Mouse (Mus musculus) Patski (cell line): ENCODE measurements at regions not wholly inside any gene's neighbourhood (a gene's known extent, or its start where the extent isn't known, plus 50 kb on each side); places are given as distances from the start of the nearest gene placed in this dataset.
"Not testable (repeated sequence)": the region's sequence is repeated elsewhere in the genome, so short reads cannot be mapped to it uniquely, and the experiment has no call there.

Experiments used
- ATAC-seq: fragments of 100-300 bp; one replicate; pipeline ENCODE4 v1.8.0; 2021
- CTCF ChIA-PET: fragments of 350-600 bp; sonication (Branson Sonifier 250); formaldehyde crosslinking; loops from one replicate; lab custom pipeline; 2022; ENCODE audit warnings: inconsistent platforms; lab: Charles Lee
- POLR2A ChIA-PET: fragments of 350-600 bp; sonication (Branson Sonifier 250); formaldehyde crosslinking; loops from one replicate; lab custom pipeline; 2022; ENCODE audit warnings: antibody characterized with exemption, inconsistent platforms; lab: Charles Lee
- DNase-seq: peaks from one replicate; pipeline ENCODE4 v3.0.0-alpha.2; 2011; ENCODE audit warnings: low read depth, low spot score
- H3K27me3 ChIP-seq: fragments of 371-371 bp; one replicate; pipeline ENCODE4 v1.5.1; 2021
- CTCF ChIP-seq: fragments of 100-300 bp; IDR thresholded peaks from one replicate; pipeline ENCODE4 v1.5.1; 2021
- in situ Hi-C: fragments of 300-500 bp; cut with MboI; formaldehyde crosslinking; loops from 3 replicates; pipeline ENCODE4 v1.11.1; 2018; ENCODE audit warnings: low pct_unique_long_range_greater_than_20kb, mixed read lengths

- in situ Hi-C loops, result no loop called here
- ChIA-PET POLR2A (no interaction called here), CTCF (no interaction called here)
- ATAC-seq, result no peak
- no peak for DNase-seq
- H3K27me3 ChIP-seq, result no peaks in the 10 kb centered on the region
- no peak for TF ChIP-seq CTCF
These were observed 447.5 kb downstream of the Kcnt2 start for GRCm38 (mm10) chr1:140693482-140693881.

DNA sequence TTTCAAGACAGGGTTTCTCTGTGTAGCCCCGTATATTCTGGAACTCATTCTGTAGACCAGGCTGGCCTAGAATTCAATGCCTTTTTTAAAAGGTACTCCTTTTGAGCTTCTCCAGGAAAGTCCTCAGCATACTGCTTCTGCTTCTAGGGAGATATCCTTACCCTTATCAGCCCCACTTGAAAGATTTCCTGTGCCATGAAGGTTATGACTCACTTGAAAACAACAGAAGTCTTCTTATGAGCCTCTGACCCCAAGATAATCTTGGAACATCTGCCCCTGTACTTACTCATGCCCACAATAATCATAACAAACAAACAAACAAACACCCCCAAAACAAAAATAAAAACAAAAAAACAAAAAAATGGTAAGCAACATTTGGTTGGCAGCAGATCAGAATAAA is 484.2 kb downstream of the Kcnt2 start:
- in situ Hi-C loops, result no loop called here
- no peak for ATAC-seq
- no peak for TF ChIP-seq CTCF
- CTCF ChIA-PET, result no interaction called here
- no peak for DNase-seq
- POLR2A ChIA-PET, result no interaction called here
- H3K27me3 ChIP-seq, result no peaks in the 10 kb centered on the region

- no peak for TF ChIP-seq CTCF
- no peak for ATAC-seq
- CTCF ChIA-PET, result no interaction called here
- POLR2A ChIA-PET, result no interaction called here
- H3K27me3 ChIP-seq, result no peaks in the 10 kb centered on the region
- in situ Hi-C loops, result no loop called here
- no peak for DNase-seq
These were observed 493.2 kb downstream of the Kcnt2 start for GRCm38 (mm10) chr1:140739001-140739728.

- CTCF ChIA-PET, result no interaction called here
- DNase-seq, result no peak
- no peak for TF ChIP-seq CTCF
- H3K27me3 ChIP-seq, result no peaks in the 10 kb centered on the region
- ATAC-seq, result no peak
- in situ Hi-C loops, result no loop called here
- POLR2A ChIA-PET, result interaction anchor here (0.6 kb wide), 1 partner anchor 49 kb away, joined by 3 read pairs; no protein-coding TSS in a partner anchor
These were observed 494.1 kb downstream of the Kcnt2 start for GRCm38 (mm10) chr1:140740081-140740480.

DNA sequence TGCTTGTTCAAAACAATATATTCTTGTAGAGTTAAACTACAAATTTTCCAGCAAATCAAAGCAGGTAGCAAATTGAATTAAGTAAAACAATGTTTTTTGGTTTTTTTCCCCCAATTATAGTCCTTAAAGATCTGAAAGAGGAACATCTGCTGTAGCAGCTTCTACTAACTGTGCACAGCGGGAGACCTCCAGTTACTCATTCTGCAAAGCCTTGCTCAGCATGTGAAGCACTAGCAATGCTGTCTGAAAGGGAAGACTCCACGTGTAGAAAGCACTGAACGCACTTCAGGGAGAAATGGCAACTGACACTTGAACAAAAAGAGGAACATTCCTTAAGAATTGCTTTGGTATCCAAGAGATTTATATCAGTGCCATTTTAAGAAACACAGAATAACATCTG is 502.1 kb downstream of the Kcnt2 start:
- POLR2A ChIA-PET, result no interaction called here
- DNase-seq (no peak), ATAC-seq (no peak)
- no peaks in the 10 kb centered on the region for H3K27me3 ChIP-seq
- no peak for TF ChIP-seq CTCF
- in situ Hi-C loops, result no loop called here
- CTCF ChIA-PET, result no interaction called here

GRCm38 (mm10) chr1:140765906-140766305 is 519.9 kb downstream of the Kcnt2 start:
- ChIA-PET CTCF (no interaction called here), POLR2A (no interaction called here)
- DNase-seq (no peak), ATAC-seq (no peak)
- TF ChIP-seq CTCF, result no peak
- in situ Hi-C loops, result no loop called here
- no peaks in the 10 kb centered on the region for H3K27me3 ChIP-seq

DNA sequence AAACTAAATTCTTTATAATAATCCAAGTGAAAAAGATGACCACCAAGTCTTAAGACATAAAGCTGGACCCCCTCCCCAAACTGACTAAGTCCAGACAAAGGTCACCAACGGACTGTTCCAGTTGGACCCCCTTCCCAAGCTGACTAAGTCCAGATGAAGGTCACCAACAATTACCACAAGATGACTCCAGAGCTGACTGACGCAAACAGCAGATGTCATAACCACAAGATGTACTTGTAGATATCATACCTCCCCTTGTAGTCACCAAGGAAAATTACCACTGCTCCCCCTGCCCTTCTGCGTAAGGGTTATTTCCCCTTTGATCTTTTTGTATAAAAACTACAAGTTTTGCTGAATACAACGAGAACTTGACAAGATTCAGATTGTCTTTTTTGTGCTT is 527.8 kb downstream of the Kcnt2 start:
- ATAC-seq, DNase-seq, POLR2A ChIA-PET, in situ Hi-C loops, CTCF ChIA-PET, H3K27me3 ChIP-seq: not testable (repeated sequence)

GRCm38 (mm10) chr1:140810170-140810569 is 564.2 kb downstream of the Kcnt2 start:
- ChIA-PET CTCF (no interaction called here), POLR2A (no interaction called here)
- no peak for ATAC-seq
- in situ Hi-C loops, result no loop called here
- TF ChIP-seq CTCF, result no peak
- DNase-seq, result no peak
- no peaks in the 10 kb centered on the region for H3K27me3 ChIP-seq

DNA sequence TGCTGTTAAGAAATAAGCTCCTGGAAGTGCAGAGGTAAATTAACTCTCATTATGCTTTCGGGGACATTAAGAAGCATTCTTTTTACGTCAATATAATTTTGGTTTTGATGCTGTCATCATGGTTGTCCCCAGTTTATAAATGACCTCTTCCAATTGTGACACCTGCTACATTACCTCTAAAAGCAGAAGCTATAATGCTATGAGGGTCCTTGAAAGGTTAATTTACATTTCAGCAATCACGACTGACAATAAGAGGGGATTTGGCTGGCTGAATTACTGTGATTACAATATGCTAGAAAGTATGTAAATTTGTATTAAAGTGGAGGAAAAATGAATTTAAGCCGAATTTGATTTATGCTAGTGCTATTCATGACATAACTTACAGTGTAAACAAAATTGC is 592.8 kb downstream of the Kcnt2 start:
- POLR2A ChIA-PET, result no interaction called here
- in situ Hi-C loops, result no loop called here
- no peak for TF ChIP-seq CTCF
- H3K27me3 ChIP-seq, result no peaks in the 10 kb centered on the region
- DNase-seq, result no peak
- CTCF ChIA-PET, result no interaction called here
- no peak for ATAC-seq

DNA sequence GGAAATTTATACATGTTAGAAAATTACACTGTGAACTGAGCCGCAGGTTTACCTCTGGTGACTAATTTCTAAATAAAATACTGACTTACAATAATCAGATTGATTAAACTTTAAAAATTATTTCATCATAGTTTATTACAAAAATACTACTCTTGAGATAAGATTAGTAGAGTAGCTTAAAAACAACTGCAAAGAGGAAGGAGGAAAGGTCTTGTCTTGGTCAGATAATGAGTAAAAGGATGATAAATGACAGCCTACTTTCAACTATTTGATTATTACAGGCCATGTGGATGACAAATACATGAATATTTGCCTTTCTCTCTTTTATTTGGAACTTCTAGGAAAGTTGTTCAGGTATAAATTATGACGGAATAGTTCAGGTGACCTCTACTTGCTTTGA is 594.6 kb downstream of the Kcnt2 start:
- ChIA-PET POLR2A (no interaction called here), CTCF (no interaction called here)
- no peak for TF ChIP-seq CTCF
- ATAC-seq (no peak), DNase-seq (no peak)
- H3K27me3 ChIP-seq, result no peaks in the 10 kb centered on the region
- in situ Hi-C loops, result no loop called here

- POLR2A ChIA-PET, DNase-seq, H3K27me3 ChIP-seq, in situ Hi-C loops, ATAC-seq, CTCF ChIA-PET: not testable (repeated sequence)
These were observed 602.1 kb downstream of the Kcnt2 start for GRCm38 (mm10) chr1:140848053-140848452.

GRCm38 (mm10) chr1:140851568-140851967 is 605.6 kb downstream of the Kcnt2 start:
- peak; percentile 56 for TF ChIP-seq CTCF
- no peaks in the 10 kb centered on the region for H3K27me3 ChIP-seq
- ChIA-PET CTCF (no interaction called here), POLR2A (no interaction called here)
- ATAC-seq, result no peak
- in situ Hi-C loops, result no loop called here
- no peak for DNase-seq
